Mouse (Mus musculus): ENCODE measurements at regions not wholly inside any gene's neighbourhood (a gene's known extent, or its start where the extent isn't known, plus 50 kb on each side); places are given as distances from the start of the nearest gene placed in this dataset.

GRCm38 (mm10) chr2:146595673-146596072, 83.5 kb upstream of the Ralgapa2 start:
- H3K27me3 ChIP-seq (replicated peaks): no peaks in the 10 kb centered on the region
- no peaks in the 10 kb centered on the region for H3K9me3 ChIP-seq (replicated peaks; ENCODE audit: low read length)
- dilution Hi-C loops (cut with MboI; ENCODE audit: extremely low pct_ligation_motif_present, extremely low pct_unique_long_range_greater_than_20kb, low sequenced_read_pairs): no loop called here
- TF ChIP-seq MEF2A (IDR thresholded peaks at IDR 0.05; ENCODE audit: borderline replicate concordance, low read depth, low read length) (no peak), SMC3 (IDR thresholded peaks at IDR 0.05; ENCODE audit: low read depth, low read length) (no peak), GABPA (IDR thresholded peaks at IDR 0.05; ENCODE audit: insufficient replicate concordance, low read depth, low read length) (no peak), POLR2A (IDR thresholded peaks at IDR 0.05; ENCODE audit: low read depth, low read length) (no peak), TCF12 (IDR thresholded peaks at IDR 0.05; ENCODE audit: low read depth, low read length) (no peak)
- no peaks in the 10 kb centered on the region for H3K36me3 ChIP-seq (replicated peaks in 1 of 2; ENCODE audit: control insufficient read depth in 1 of 2, insufficient read depth in 1 of 2, low read length in 1 of 2)
- H3K4me2 ChIP-seq (ENCODE audit: insufficient read depth, low read depth, poor library complexity, severe bottlenecking): no peak overlapping the region
- in situ Hi-C loops (cut with MboI; ENCODE audit: low pct_ligation_motif_present, low pct_unique_long_range_greater_than_20kb, low sequenced_read_pairs): no loop called here
- no peak overlapping the region for H3K9ac ChIP-seq (ENCODE audit: insufficient read depth, low read depth)
- 0 out of 4 replicates have a peak, but pooled peaks cover 0 to 2% of the 10 kb centered on the region in 2 experiments for H3K4me1 ChIP-seq (ENCODE audit: control insufficient read depth in 1 of 2, insufficient read depth in 2 of 2)
- H3K79me2 ChIP-seq (replicated peaks; ENCODE audit: control insufficient read depth, extremely low read depth, insufficient read depth, poor library complexity, severe bottlenecking): no peaks in the 10 kb centered on the region
- no peak overlapping the region for H3K27ac ChIP-seq (ENCODE audit: insufficient read depth, low read depth)
- no peak overlapping the region for H3K4me3 ChIP-seq (replicated peaks in 1 of 3; ENCODE audit: low read depth in 2 of 3, low read length in 2 of 3, poor library complexity in 1 of 3)
- DNase-seq (ENCODE audit: extremely low read depth): no peak

GRCm38 (mm10) chr2:146606170-146606569, 94.0 kb upstream of the Ralgapa2 start:
- peak overlapping the region; percentile 37 to 63 (median 47) for H3K4me3 ChIP-seq (replicated peaks in 1 of 3; ENCODE audit: low read depth in 2 of 3, low read length in 2 of 3, poor library complexity in 1 of 3)
- dilution Hi-C loops (cut with MboI; ENCODE audit: extremely low pct_ligation_motif_present, extremely low pct_unique_long_range_greater_than_20kb, low sequenced_read_pairs): no loop called here
- H3K79me2 ChIP-seq (replicated peaks; ENCODE audit: control insufficient read depth, extremely low read depth, insufficient read depth, poor library complexity, severe bottlenecking): no peaks in the 10 kb centered on the region
- no peaks in the 10 kb centered on the region for H3K36me3 ChIP-seq (replicated peaks in 1 of 2; ENCODE audit: control insufficient read depth in 1 of 2, insufficient read depth in 1 of 2, low read length in 1 of 2)
- peaks cover 8 to 10% of the 10 kb centered on the region in 2 experiments for H3K4me1 ChIP-seq (ENCODE audit: control insufficient read depth in 1 of 2, insufficient read depth in 2 of 2)
- peak overlapping the region; percentile 55 for H3K4me2 ChIP-seq (ENCODE audit: insufficient read depth, low read depth, poor library complexity, severe bottlenecking)
- peak; percentile 50 for DNase-seq (ENCODE audit: extremely low read depth)
- peak overlapping the region; percentile 15; the same call in 1 of the 2 replicates for H3K27ac ChIP-seq (ENCODE audit: insufficient read depth, low read depth)
- TF ChIP-seq USF2 (conservative IDR thresholded peaks at IDR 0.05; ENCODE audit: low read depth, low read length) (no peak), IRF4 (IDR thresholded peaks at IDR 0.05; ENCODE audit: low read depth, low read length) (peak; percentile 71), MAFK (IDR thresholded peaks at IDR 0.05; ENCODE audit: insufficient replicate concordance, low read length) (no peak), ETS1 (conservative IDR thresholded peaks at IDR 0.05; ENCODE audit: low read depth, low read length) (peak; percentile 100), BHLHE40 (IDR thresholded peaks at IDR 0.05; ENCODE audit: low read depth, low read length) (no peak)
- H3K27me3 ChIP-seq (replicated peaks): no peaks in the 10 kb centered on the region
- H3K9me3 ChIP-seq (replicated peaks; ENCODE audit: low read length): no peaks in the 10 kb centered on the region
- in situ Hi-C loops (cut with MboI; ENCODE audit: low pct_ligation_motif_present, low pct_unique_long_range_greater_than_20kb, low sequenced_read_pairs): loop anchor here (25.0 kb wide), 2 partner anchors 356 to 644 kb away; no protein-coding TSS in a partner anchor
- no peak overlapping the region for H3K9ac ChIP-seq (ENCODE audit: insufficient read depth, low read depth)

DNA sequence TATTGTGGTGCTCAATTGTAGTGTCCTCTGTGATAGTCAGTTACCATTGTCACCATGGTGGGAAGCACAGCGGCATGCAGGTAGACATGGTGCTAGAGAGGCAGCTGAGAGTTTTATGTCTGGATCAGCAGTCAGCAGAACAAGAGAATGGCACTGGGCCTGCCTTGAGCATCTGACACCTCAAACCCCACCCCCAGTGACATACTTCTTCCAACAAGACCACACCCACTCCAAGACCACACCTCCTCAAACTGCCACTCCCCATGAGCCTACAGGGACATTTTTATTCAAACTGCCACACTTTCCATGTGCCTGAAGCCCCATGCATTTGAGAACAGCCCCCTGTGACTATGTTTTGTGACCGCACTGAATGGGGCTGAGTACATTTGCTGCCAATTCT, 98.8 kb upstream of the Ralgapa2 start:
- in situ Hi-C loops (cut with MboI; ENCODE audit: low pct_ligation_motif_present, low pct_unique_long_range_greater_than_20kb, low sequenced_read_pairs): loop anchor here (10.0 to 25.0 kb wide), 4 partner anchors 166 to 649 kb away; no protein-coding TSS in a partner anchor
- no peaks in the 10 kb centered on the region for H3K79me2 ChIP-seq (replicated peaks; ENCODE audit: control insufficient read depth, extremely low read depth, insufficient read depth, poor library complexity, severe bottlenecking)
- no peak overlapping the region for H3K27ac ChIP-seq (ENCODE audit: insufficient read depth, low read depth)
- no peak for DNase-seq (ENCODE audit: extremely low read depth)
- no peaks in the 10 kb centered on the region for H3K36me3 ChIP-seq (replicated peaks in 1 of 2; ENCODE audit: control insufficient read depth in 1 of 2, insufficient read depth in 1 of 2, low read length in 1 of 2)
- no peak overlapping the region for H3K4me2 ChIP-seq (ENCODE audit: insufficient read depth, low read depth, poor library complexity, severe bottlenecking)
- H3K27me3 ChIP-seq (replicated peaks): no peaks in the 10 kb centered on the region
- TF ChIP-seq CHD1 (IDR thresholded peaks at IDR 0.05; ENCODE audit: low read depth, low read length) (no peak), RCOR1 (conservative IDR thresholded peaks at IDR 0.05; ENCODE audit: low read depth, low read length) (no peak), ZKSCAN1 (IDR thresholded peaks at IDR 0.05; ENCODE audit: borderline replicate concordance, low read depth, low read length) (no peak), MXI1 (IDR thresholded peaks at IDR 0.05; ENCODE audit: low read depth, low read length) (no peak), CTCF (conservative IDR thresholded peaks at IDR 0.05 in 1 of 2, IDR thresholded peaks at IDR 0.05 in 1 of 2; ENCODE audit: low read depth in 2 of 2, low read length in 2 of 2) (no peak), HCFC1 (IDR thresholded peaks at IDR 0.05; ENCODE audit: low read depth, low read length) (no peak), POLR2A (IDR thresholded peaks at IDR 0.05; ENCODE audit: low read depth, low read length) (no peak), MEF2A (IDR thresholded peaks at IDR 0.05; ENCODE audit: borderline replicate concordance, low read depth, low read length) (no peak)
- no peak overlapping the region for H3K4me3 ChIP-seq (replicated peaks in 1 of 3; ENCODE audit: low read depth in 2 of 3, low read length in 2 of 3, poor library complexity in 1 of 3)
- no peaks in the 10 kb centered on the region for H3K9me3 ChIP-seq (replicated peaks; ENCODE audit: low read length)
- dilution Hi-C loops (cut with MboI; ENCODE audit: extremely low pct_ligation_motif_present, extremely low pct_unique_long_range_greater_than_20kb, low sequenced_read_pairs): no loop called here
- peaks cover 8 to 12% of the 10 kb centered on the region in 2 experiments for H3K4me1 ChIP-seq (ENCODE audit: control insufficient read depth in 1 of 2, insufficient read depth in 2 of 2)
- H3K9ac ChIP-seq (ENCODE audit: insufficient read depth, low read depth): no peak overlapping the region

Measured in CH12.LX (cell line).